Mouse (Mus musculus) liver, embryonic 14.5 days (tissue): ENCODE data around the gene Zic3. TPM values are rescaled to one million over a fixed set of nuclear protein-coding genes. Genes with fewer than 3 reads are reported as not detected.

Experiments
- ATAC-seq: fragments of 200-750 bp; cut with Nextera tagmentation; 2 replicates; pipeline ENCODE4 v1.8.0; 2017; ENCODE audit warnings: moderate number of reproducible peaks, mild to moderate bottlenecking, moderate library complexity; ENCODE audit not compliant: insufficient read depth
- DNase-seq, 3 experiments: peaks; one replicate each; pipeline ENCODE4 v3.0.0-alpha.2; 2012 to 2013; ENCODE audit warnings: low read depth in 3 of 3, low spot score in 3 of 3
- H3K27ac ChIP-seq: fragments of 300-500 bp; sonication (generic); 2 replicates; pipeline ENCODE4 v1.5.1; 2014; ENCODE audit warnings: moderate library complexity, mild to moderate bottlenecking, control low read depth, inconsistent platforms
- H3K27me3 ChIP-seq: fragments of 300-500 bp; sonication (generic); 2 replicates; pipeline ENCODE4 v1.6.1; 2014; ENCODE audit warnings: mild to moderate bottlenecking, low read length, moderate library complexity; ENCODE audit not compliant: control insufficient read depth, insufficient read depth
- H3K36me3 ChIP-seq: fragments of 300-500 bp; sonication (generic); replicated peaks from 2 replicates; pipeline ENCODE4 v1.6.1; 2014; ENCODE audit warnings: low read depth; ENCODE audit not compliant: control insufficient read depth, insufficient read depth
- H3K4me1 ChIP-seq, 2 experiments: fragments of 200-500 bp in 1 of 2; fragments of 300-500 bp in 1 of 2; sonication (generic) in 1 of 2; replicated peaks; 2 replicates each; pipeline ENCODE4 v1.6.1; 2012 to 2014; ENCODE audit warnings: antibody characterized with exemption in 1 of 2, inconsistent platforms in 1 of 2, low read length in 1 of 2; ENCODE audit not compliant: control insufficient read depth in 2 of 2, insufficient read depth in 2 of 2
- H3K4me2 ChIP-seq: fragments of 300-500 bp; sonication (generic); 2 replicates; pipeline ENCODE4 v1.6.1; 2014; ENCODE audit warnings: low read depth, mild to moderate bottlenecking, control low read depth, moderate library complexity
- H3K4me3 ChIP-seq, 2 experiments: fragments of 200-500 bp in 1 of 2; fragments of 300-500 bp in 1 of 2; sonication (generic) in 1 of 2; 2 replicates each; pipeline ENCODE4 v1.5.1; 2012 to 2014; ENCODE audit warnings: low read depth in 2 of 2, low read length in 2 of 2, mild to moderate bottlenecking in 2 of 2, control low read depth in 1 of 2, inconsistent platforms in 1 of 2, moderate library complexity in 1 of 2; ENCODE audit not compliant: insufficient read depth in 1 of 2
- H3K9ac ChIP-seq: fragments of 300-500 bp; sonication (generic); replicated peaks from 2 replicates; pipeline ENCODE4 v1.6.1; 2014; ENCODE audit warnings: mild to moderate bottlenecking, control low read depth, moderate library complexity
- H3K9me3 ChIP-seq: fragments of 300-500 bp; sonication (generic); 2 replicates; pipeline ENCODE4 v1.6.1; 2016; ENCODE audit warnings: low read length, mixed read lengths; ENCODE audit not compliant: control insufficient read depth
- CTCF ChIP-seq: IDR thresholded peaks from 2 replicates; pipeline ENCODE4 v1.5.1; 2016; ENCODE audit warnings: antibody characterized with exemption, low read depth, control low read depth
- EP300 ChIP-seq: IDR thresholded peaks from 2 replicates; pipeline ENCODE4 v1.6.1; 2016; ENCODE audit warnings: antibody characterized with exemption, low read depth
- WGBS: fragments of 180-500 bp; shearing (Covaris S2); extraction: QIAGEN DNeasy Blood & Tissue Kit; methylation state at CpG from one replicate; pipeline ENCODE4 v1.1.7; 2014; ENCODE audit not compliant: insufficient replicate concordance; 5-methylcytosine and 5-hydroxymethylcytosine counted together
- polyA plus RNA-seq, 2 experiments: library from polyadenylated mRNA; depleted of rRNA in 1 of 2; stranded (reverse) in 1 of 2; unstranded in 1 of 2; fragments of >200 nt; fragmentation: Nextera tagmentation in 1 of 2; extraction: Ambion mirVana in 1 of 2; gene quantifications; 2 replicates each; pipeline versions ENCODE4 v1.2.1 to v1.2.3; 2012 to 2014

Gene Zic3
- polyA plus RNA-seq, 2 experiments: 0.02 TPM; not detected in 1

DNA sequence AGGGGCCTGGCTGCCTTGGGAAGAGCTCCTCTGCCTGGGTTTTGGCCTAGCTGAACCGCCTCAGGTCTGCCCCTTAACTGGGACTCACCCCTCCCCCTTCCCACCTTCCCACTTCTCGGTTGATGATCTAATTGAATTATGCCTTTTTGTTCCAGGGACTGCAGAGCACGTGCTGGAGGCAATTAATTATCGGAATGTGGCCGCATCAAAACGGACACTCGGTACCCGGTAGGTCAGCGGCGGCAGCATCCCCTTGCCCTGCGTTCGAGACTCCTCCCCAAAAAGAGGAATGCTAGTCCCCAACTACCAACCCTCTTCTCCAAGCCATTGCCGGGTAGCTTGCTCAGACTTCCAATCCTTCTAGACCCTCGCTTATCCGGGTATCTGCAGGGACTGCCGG, 5.6 kb downstream of the Zic3 start:
- WGBS: 11% methylated on average over 16 of the region's 16 CpGs
- Histone ChIP-seq H3K4me1 (no peaks in the 10 kb centered on the region), H3K27ac (no peak overlapping the region), H3K4me3 (no peak overlapping the region), H3K36me3 (no peaks in the 10 kb centered on the region), H3K4me2 (no peak overlapping the region), H3K9ac (no peak overlapping the region), H3K27me3 (peaks cover 53% of the 10 kb centered on the region), H3K9me3 (no peaks in the 10 kb centered on the region)
- DNase-seq (no peak), ATAC-seq (no peak)
- TF ChIP-seq EP300 (no peak), CTCF (no peak)

DNA sequence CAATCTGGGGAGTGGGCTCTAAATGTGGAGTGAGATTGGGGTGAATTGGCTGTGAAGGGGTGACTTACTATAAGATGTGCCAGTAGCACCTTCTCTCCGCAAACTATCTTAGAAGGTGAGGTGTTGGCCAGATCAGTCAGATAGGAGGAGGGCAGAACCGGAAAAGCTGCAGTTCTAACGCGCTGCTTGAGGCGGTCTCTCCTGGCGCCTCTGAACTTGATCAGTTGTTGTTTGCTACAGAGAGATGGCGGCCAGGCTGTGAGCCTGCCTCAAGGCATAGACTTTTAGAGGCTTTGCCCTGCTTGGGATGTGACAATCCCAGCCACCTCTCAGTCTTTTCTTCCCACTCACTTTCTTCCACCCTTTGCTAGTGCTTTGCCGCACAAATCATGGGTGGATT, 6.4 kb downstream of the Zic3 start:
- no peaks in the 10 kb centered on the region for H3K9me3 ChIP-seq
- DNase-seq (no peak), ATAC-seq (no peak)
- H3K4me3 ChIP-seq: no peak overlapping the region
- H3K27me3 ChIP-seq: peaks cover 61% of the 10 kb centered on the region
- no peak overlapping the region for H3K4me2 ChIP-seq
- no peak for TF ChIP-seq CTCF
- no peaks in the 10 kb centered on the region for H3K4me1 ChIP-seq
- H3K9ac ChIP-seq: no peak overlapping the region
- WGBS: 11% methylated on average over 8 of the region's 8 CpGs
- H3K36me3 ChIP-seq: no peaks in the 10 kb centered on the region
- H3K27ac ChIP-seq: no peak overlapping the region

DNA sequence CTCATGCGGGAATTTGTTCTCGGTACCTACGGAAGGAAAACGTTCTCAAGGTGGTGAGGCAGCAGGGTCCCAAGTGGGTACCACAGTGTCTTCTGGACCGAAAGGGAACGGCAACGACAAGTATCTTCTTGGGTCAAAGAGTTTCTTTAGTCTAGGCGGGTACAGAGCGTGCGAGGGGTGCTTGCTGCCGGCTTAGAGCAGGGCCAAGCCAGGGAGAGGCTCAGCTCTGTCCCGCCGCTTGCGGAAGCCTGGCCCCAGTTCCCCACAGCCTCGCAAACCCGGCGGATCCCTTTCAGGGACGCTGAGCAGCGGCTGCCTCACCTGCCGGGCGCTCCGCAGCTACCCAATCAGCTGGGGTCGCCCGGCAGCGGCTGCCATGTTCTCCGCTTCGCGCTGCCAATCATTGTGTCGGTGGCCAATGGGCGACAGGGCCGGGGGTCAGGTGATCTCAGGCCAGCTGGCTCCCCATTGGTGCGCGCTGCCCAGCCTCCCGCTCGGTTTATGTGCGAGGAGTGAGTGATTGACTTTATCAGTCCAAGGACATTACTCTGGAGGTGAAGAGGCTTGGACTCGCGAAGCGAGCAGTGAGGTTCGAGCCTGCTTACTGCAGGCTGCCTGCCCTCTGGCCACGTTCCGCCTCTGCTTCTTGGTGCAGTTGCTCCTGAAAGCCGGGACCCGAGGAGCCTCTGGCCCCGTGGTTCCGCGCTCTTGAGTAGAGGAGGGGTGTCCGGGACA, 7.8 kb downstream of the Zic3 start:
- Histone ChIP-seq H3K4me2 (0 out of 2 replicates have a peak overlapping the region, but pooled peaks have one; percentile 6), H3K9ac (no peak overlapping the region), H3K4me3 (0 out of 4 replicates have a peak overlapping the region, but pooled peaks of 1 of the 2 experiments have one; percentile 4), H3K36me3 (no peaks in the 10 kb centered on the region), H3K9me3 (no peaks in the 10 kb centered on the region), H3K4me1 (no peaks in the 10 kb centered on the region), H3K27ac (no peak overlapping the region), H3K27me3 (peaks cover 69% of the 10 kb centered on the region)
- no peak for TF ChIP-seq CTCF
- TF ChIP-seq EP300: no peak
- DNase-seq (no peak), ATAC-seq (no peak)
- WGBS: 13% methylated on average over 43 of the region's 48 CpGs

DNA sequence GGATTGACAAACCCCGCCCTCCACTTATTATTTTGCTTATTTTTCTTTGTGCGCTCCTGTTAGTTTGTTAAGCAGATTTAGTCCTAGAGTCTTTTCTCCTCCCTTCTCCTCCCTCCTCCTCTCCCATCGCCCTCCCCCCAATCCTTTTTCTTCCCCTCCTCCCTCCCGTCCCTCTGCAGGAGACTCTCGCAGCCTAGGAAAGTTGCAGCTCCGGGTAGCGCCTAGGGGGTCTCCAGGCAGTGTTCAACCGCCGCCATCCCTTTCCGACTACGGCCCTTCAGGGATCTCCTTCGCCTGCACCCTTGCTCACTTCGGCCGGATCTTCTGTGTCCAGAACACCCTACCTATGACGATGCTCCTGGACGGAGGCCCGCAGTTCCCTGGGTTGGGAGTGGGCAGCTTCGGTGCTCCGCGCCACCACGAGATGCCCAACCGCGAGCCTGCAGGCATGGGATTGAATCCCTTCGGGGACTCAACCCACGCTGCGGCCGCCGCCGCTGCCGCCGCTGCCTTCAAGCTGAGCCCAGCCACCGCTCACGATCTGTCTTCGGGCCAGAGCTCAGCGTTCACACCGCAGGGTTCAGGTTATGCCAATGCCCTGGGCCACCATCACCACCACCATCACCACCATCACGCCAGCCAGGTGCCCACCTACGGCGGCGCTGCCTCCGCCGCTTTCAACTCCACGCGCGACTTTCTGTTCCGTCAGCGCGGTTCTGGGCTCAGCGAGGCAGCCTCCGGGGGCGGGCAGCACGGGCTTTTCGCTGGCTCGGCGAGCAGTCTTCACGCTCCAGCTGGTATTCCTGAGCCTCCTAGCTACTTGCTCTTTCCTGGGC, 8.6 kb downstream of the Zic3 start:
- Histone ChIP-seq H3K27me3 (peaks cover 69% of the 10 kb centered on the region), H3K4me2 (no peak overlapping the region), H3K27ac (no peak overlapping the region), H3K36me3 (no peaks in the 10 kb centered on the region), H3K4me3 (no peak overlapping the region), H3K9me3 (no peaks in the 10 kb centered on the region), H3K9ac (no peak overlapping the region), H3K4me1 (no peaks in the 10 kb centered on the region)
- ATAC-seq: no peak
- TF ChIP-seq EP300: no peak
- no peak for TF ChIP-seq CTCF
- WGBS: 16% methylated on average over 56 of the region's 56 CpGs
- no peak for DNase-seq
